Comparison of ENCODE assay signal across 8 mouse cellular contexts in genomic region chr9:99243895-99244293, GRCm38 (mm10). TPM values are rescaled to one million over a fixed set of nuclear protein-coding genes. Genes with fewer than 3 reads are reported as not detected.
A peak's percentile ranks its signal among the peaks of the same experiment; 100 is the strongest.
DNase-seq lines count a peak whose midpoint lies in the region; ATAC-seq and TF ChIP-seq lines count a peak whose summit lies in the region.

No protein-coding gene starts in this region.

- no peaks in the 10 kb centered on the region for H3K9me3 ChIP-seq in intestine, embryonic 15.5 days
- H3K9me3 ChIP-seq in midbrain, postnatal 0 days (ENCODE audit: low read length): no peaks in the 10 kb centered on the region

- TF ChIP-seq CTCF in cerebellum, adult 2 months (IDR thresholded peaks at IDR 0.05; ENCODE audit: borderline replicate concordance, insufficient read depth, low read depth, low read length): no peak
- TF ChIP-seq CTCF in spleen, adult 2 months (IDR thresholded peaks at IDR 0.05; ENCODE audit: extremely low read depth, insufficient read depth, insufficient read length, insufficient replicate concordance): no peak
- TF ChIP-seq CTCF in midbrain, postnatal 0 days (IDR thresholded peaks at IDR 0.05): no peak

- DNase-seq in cerebellum, adult 2 months: peak; percentile 18 to 25
- DNase-seq in spleen, adult 2 months (ENCODE audit: low read depth in 1 of 2, low spot score in 2 of 2): no peak
- no peak for DNase-seq in spleen, postnatal 36 days (ENCODE audit: low spot score in 2 of 2)
- no peak for DNase-seq in midbrain, postnatal 0 days (ENCODE audit: low spot score)
- no peak for DNase-seq in retina, embryonic 14.5 days (ENCODE audit: low spot score)

- TF ChIP-seq POLR2A in cerebellum, adult 2 months (IDR thresholded peaks at IDR 0.05; ENCODE audit: borderline replicate concordance, insufficient read depth, low read length): no peak
- no peak for TF ChIP-seq POLR2A in spleen, adult 2 months (IDR thresholded peaks at IDR 0.05; ENCODE audit: low read depth, low read length)

- peak overlapping the region; percentile 63 for H3K9ac ChIP-seq in intestine, embryonic 15.5 days
- peak overlapping the region; percentile 84 for H3K9ac ChIP-seq in midbrain, postnatal 0 days (replicated peaks; ENCODE audit: low read length, poor library complexity, severe bottlenecking)

- H3K36me3 ChIP-seq in spleen, adult 2 months (ENCODE audit: control insufficient read depth, insufficient read depth, low read length): 0 out of 2 replicates have a peak, but pooled peaks cover 3% of the 10 kb centered on the region
- no peaks in the 10 kb centered on the region for H3K36me3 ChIP-seq in intestine, embryonic 15.5 days
- no peaks in the 10 kb centered on the region for H3K36me3 ChIP-seq in midbrain, postnatal 0 days (ENCODE audit: insufficient read depth, low read length)

- no peaks in the 10 kb centered on the region for H3K27me3 ChIP-seq in cerebellum, adult 2 months (ENCODE audit: control insufficient read depth, insufficient read depth, low read length)
- no peaks in the 10 kb centered on the region for H3K27me3 ChIP-seq in spleen, adult 2 months (ENCODE audit: control insufficient read depth, insufficient read depth, low read length)
- H3K27me3 ChIP-seq in intestine, embryonic 15.5 days (replicated peaks): no peaks in the 10 kb centered on the region
- no peaks in the 10 kb centered on the region for H3K27me3 ChIP-seq in midbrain, postnatal 0 days (ENCODE audit: insufficient read depth, low read length)

- peak overlapping the region; percentile 99 for H3K4me3 ChIP-seq in cerebellum, adult 2 months (replicated peaks; ENCODE audit: insufficient read depth, low read depth, low read length)
- peak overlapping the region; percentile 87 for H3K4me3 ChIP-seq in spleen, adult 2 months (ENCODE audit: extremely low read depth, insufficient read depth, insufficient read length)
- H3K4me3 ChIP-seq in intestine, embryonic 15.5 days (replicated peaks): peak overlapping the region; percentile 70
- peak overlapping the region; percentile 86 for H3K4me3 ChIP-seq in midbrain, postnatal 0 days (ENCODE audit: low read depth, low read length)

- H3K4me2 ChIP-seq in intestine, embryonic 15.5 days (replicated peaks): peak overlapping the region; percentile 69
- peak overlapping the region; percentile 64 for H3K4me2 ChIP-seq in midbrain, postnatal 0 days (ENCODE audit: low read depth, low read length, poor library complexity, severe bottlenecking)

- H3K27ac ChIP-seq in cerebellum, adult 2 months (ENCODE audit: insufficient read depth, low read length): 0 out of 2 replicates have a peak overlapping the region, but pooled peaks have one; percentile 25
- H3K27ac ChIP-seq in spleen, adult 2 months (ENCODE audit: insufficient read depth, low read length): no peak overlapping the region
- peak overlapping the region; percentile 52; the same call in 1 of the 2 replicates for H3K27ac ChIP-seq in intestine, embryonic 15.5 days
- peak overlapping the region; percentile 86 for H3K27ac ChIP-seq in midbrain, postnatal 0 days (ENCODE audit: low read depth, low read length)

- H3K4me1 ChIP-seq in cerebellum, adult 2 months (ENCODE audit: control insufficient read depth, insufficient read depth, low read length): no peaks in the 10 kb centered on the region; the same call in 1 of the 2 replicates
- no peaks in the 10 kb centered on the region; the same call in 1 of the 2 replicates for H3K4me1 ChIP-seq in spleen, adult 2 months (ENCODE audit: control insufficient read depth, insufficient read depth, insufficient read length)
- no peaks in the 10 kb centered on the region; the same call in 1 of the 2 replicates for H3K4me1 ChIP-seq in intestine, embryonic 15.5 days (replicated peaks)
- no peaks in the 10 kb centered on the region for H3K4me1 ChIP-seq in midbrain, postnatal 0 days (ENCODE audit: insufficient read depth, low read length)

- ATAC-seq in cerebellum, adult (ENCODE audit: insufficient number of reproducible peaks, low FRiP score, low TSS enrichment): no peak
- ATAC-seq in intestine, embryonic 15.5 days: peak; percentile 15; the same call in 1 of the 2 replicates
- ATAC-seq in midbrain, postnatal 0 days (ENCODE audit: low FRiP score): no peak
- no peak for ATAC-seq in megakaryocyte progenitor cell, adult 5-6 weeks (replicated peaks; ENCODE audit: poor library complexity)

- WGBS in cerebellum, adult 2 months: 1% methylated on average over 10 of the region's 10 CpGs
- WGBS in spleen, adult 2 months: 11% methylated on average over 10 of the region's 10 CpGs
- WGBS in intestine, embryonic 15.5 days: 2% methylated on average over 10 of the region's 10 CpGs
- 2% methylated on average over 10 of the region's 10 CpGs for WGBS in midbrain, postnatal 0 days

RNA-seq across cellular contexts. Expression of gene Cep70, which starts 0.7 kb away (rescaled TPM):
- 15.4 and 15.8 TPM in 2 replicates for polyA plus RNA-seq in cerebellum, adult 2 months (2012; rRNA removed)
- polyA plus RNA-seq in spleen, adult 2 months (2012; rRNA removed): 1.0 and 1.3 TPM in 2 replicates
- polyA plus RNA-seq in intestine, embryonic 15.5 days (2015; fragmentation: Nextera tagmentation; extraction: Ambion mirVana): 25.6 and 29.0 TPM in 2 replicates
- total RNA-seq in midbrain, postnatal 0 days (2014; rRNA removed): 31.8 and 36.6 TPM in 2 replicates
- 43.4 and 50.8 TPM in 2 replicates for polyA plus RNA-seq in midbrain, postnatal 0 days (2015; fragmentation: Nextera tagmentation; extraction: Ambion mirVana)
- total RNA-seq in megakaryocyte progenitor cell, adult 5-6 weeks (2015): 25.8 and 35.4 TPM in 2 replicates
- 31.7 and 45.5 TPM in 2 replicates for total RNA-seq in megakaryocyte progenitor cell, adult 5-6 weeks (2017)

RNA-seq across cellular contexts. Expression of gene Faiml, which starts 6.9 kb away (rescaled TPM):
- not detected in 2 replicates for polyA plus RNA-seq in cerebellum, adult 2 months (2012; rRNA removed)
- polyA plus RNA-seq in spleen, adult 2 months (2012; rRNA removed): not detected in 2 replicates
- polyA plus RNA-seq in intestine, embryonic 15.5 days (2015; fragmentation: Nextera tagmentation; extraction: Ambion mirVana): not detected in 2 replicates
- not detected in 2 replicates for total RNA-seq in midbrain, postnatal 0 days (2014; rRNA removed)
- polyA plus RNA-seq in midbrain, postnatal 0 days (2015; fragmentation: Nextera tagmentation; extraction: Ambion mirVana): not detected in 2 replicates
- not detected in 2 replicates for total RNA-seq in megakaryocyte progenitor cell, adult 5-6 weeks (2015)
- total RNA-seq in megakaryocyte progenitor cell, adult 5-6 weeks (2017): not detected in 2 replicates

Comparison
In these comparisons a context has a peak if more than half of its experiments do, and no peak if none do; other contexts are left out.
1. DNase-seq: peak in cerebellum, adult 2 months (2 of 2); none in spleen, adult 2 months (0 of 2), spleen, postnatal 36 days (0 of 2), midbrain, postnatal 0 days (single experiment) and retina, embryonic 14.5 days (single experiment).
2. Peak in every context shown above with its lines, with median percentiles within 50 percentile points of each other: H3K4me3 ChIP-seq.